Mouse (Mus musculus) hindbrain, embryonic 10.5 days (tissue): ENCODE data around the gene Calr. TPM values are rescaled to one million over a fixed set of nuclear protein-coding genes. Genes with fewer than 3 reads are reported as not detected.
A peak's percentile ranks its signal among the peaks of the same experiment; 100 is the strongest.

ENCODE experiments used
- DNase-seq: peaks from one replicate; pipeline ENCODE4 v3.0.0-alpha.2; 2017; ENCODE audit warnings: low spot score
- H3K27ac ChIP-seq: fragments of 300-500 bp; sonication (generic); 2 replicates; pipeline ENCODE4 v1.5.1; 2016; ENCODE audit warnings: mild to moderate bottlenecking, moderate library complexity
- H3K27me3 ChIP-seq: fragments of 300-500 bp; sonication (generic); 2 replicates; pipeline ENCODE4 v1.6.1; 2016; ENCODE audit warnings: mild to moderate bottlenecking; ENCODE audit not compliant: poor library complexity, insufficient read depth, severe bottlenecking
- H3K36me3 ChIP-seq: fragments of 300-500 bp; sonication (generic); 2 replicates; pipeline ENCODE4 v1.6.1; 2016; ENCODE audit warnings: mild to moderate bottlenecking, moderate library complexity
- H3K4me1 ChIP-seq: fragments of 300-500 bp; sonication (generic); replicated peaks from 2 replicates; pipeline ENCODE4 v1.6.1; 2016; ENCODE audit warnings: mild to moderate bottlenecking
- H3K4me3 ChIP-seq: fragments of 300-500 bp; sonication (generic); 2 replicates; pipeline ENCODE4 v1.5.1; 2016; ENCODE audit warnings: mild to moderate bottlenecking, moderate library complexity
- H3K9me3 ChIP-seq: fragments of 300-500 bp; sonication (generic); 2 replicates; pipeline ENCODE4 v1.6.1; 2016; ENCODE audit warnings: mild to moderate bottlenecking, moderate library complexity
- WGBS: fragments of 180-500 bp; shearing (Covaris S2); methylation state at CpG from one replicate; pipeline ENCODE4 v1.1.7; 2016; 5-methylcytosine and 5-hydroxymethylcytosine counted together
- polyA plus RNA-seq: library from polyadenylated mRNA; unstranded; fragments of >200 nt; fragmentation: Nextera tagmentation; extraction: Ambion mirVana; gene quantifications from 2 replicates; pipeline ENCODE4 v1.2.1, GENCODE M21; 2016

The Calr gene
- polyA plus RNA-seq, 1 experiment from 2014 or later, result 783 TPM

- peak within 1 kb of the TSS; percentile 55 for H3K4me3 ChIP-seq
- H3K27ac ChIP-seq, result peak within 1 kb of the TSS; percentile 81
- H3K9me3 ChIP-seq, result no peaks in the 10 kb centered on the region
- WGBS, result 15% methylated on average over 46 of the region's 46 CpGs
- peaks cover 15% of the 10 kb centered on the region for H3K4me1 ChIP-seq
- peaks cover 23% of the 10 kb centered on the region for H3K27me3 ChIP-seq
- peak; percentile 72 for DNase-seq
- H3K36me3 ChIP-seq, result peaks cover 32% of the 10 kb centered on the region
Measured at GRCm38 (mm10) chr8:84871376-84872308, 24.9 kb upstream of the Calr start, which contains the start of gene Syce2. Gene Syce2 (plus strand): TSS chr8:84872111.

DNA sequence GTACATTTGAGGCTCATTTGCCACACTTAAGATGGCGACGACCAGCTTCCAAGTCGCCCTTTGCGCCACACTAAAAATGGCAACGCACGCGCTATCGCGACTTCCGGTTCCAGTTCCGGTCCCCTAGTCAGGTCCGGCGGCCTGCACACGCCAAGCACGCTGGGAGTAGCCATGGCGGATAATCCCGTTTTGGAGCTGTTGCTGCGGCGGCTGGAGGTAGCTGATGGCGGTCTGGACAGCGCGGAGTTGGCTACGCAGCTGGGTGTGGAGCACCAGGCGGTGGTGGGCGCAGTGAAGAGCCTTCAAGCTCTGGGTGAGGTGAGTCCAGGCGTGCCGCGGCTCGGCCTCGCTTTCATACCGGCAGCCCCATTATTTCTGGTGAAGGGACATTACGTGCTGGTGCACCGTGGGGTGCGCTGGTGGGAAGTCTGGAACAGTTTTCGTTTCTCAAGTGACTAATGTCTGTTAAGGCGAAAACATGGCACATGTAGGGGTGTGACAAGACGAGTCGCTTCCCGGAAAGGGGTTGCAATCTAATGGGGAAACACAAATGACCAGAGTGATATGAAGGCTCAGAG, 10.2 kb upstream of the Calr start, which contains the start of gene Farsa:
Gene Farsa, plus strand, starts transcription at position 126 of the 578 bp plus-strand sequence.
- H3K36me3 ChIP-seq, result peaks cover 30% of the 10 kb centered on the region
- no peaks in the 10 kb centered on the region for H3K9me3 ChIP-seq
- 0 out of 2 replicates have a peak, but pooled peaks cover 5% of the 10 kb centered on the region for H3K27me3 ChIP-seq
- peak; percentile 94 for DNase-seq
- H3K4me3 ChIP-seq, result peak within 1 kb of the TSS; percentile 97
- H3K4me1 ChIP-seq, result peaks cover 14% of the 10 kb centered on the region
- WGBS, result under 1% methylated on average over 39 of the region's 39 CpGs
- peak within 1 kb of the TSS; percentile 92 for H3K27ac ChIP-seq

DNA sequence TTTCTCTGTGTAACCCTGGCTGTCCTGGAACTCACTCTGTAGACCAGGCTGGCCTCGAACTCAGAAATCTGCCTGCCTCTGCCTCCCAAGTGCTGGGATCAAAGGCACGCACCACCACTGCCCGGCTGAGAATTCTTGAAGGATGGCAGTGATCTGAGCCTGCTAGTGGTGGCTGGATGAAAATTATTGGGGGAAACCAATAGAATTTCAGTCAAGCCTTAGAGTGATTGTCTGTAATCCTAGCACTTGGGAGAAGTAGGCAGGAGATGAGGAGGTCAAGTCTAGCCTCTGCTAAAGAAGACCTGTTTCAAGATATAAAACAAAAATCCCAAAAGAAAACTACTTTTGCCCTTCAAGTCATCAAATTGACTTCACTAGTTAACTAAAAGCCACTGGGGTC, 9.7 kb upstream of the Calr start:
- H3K9me3 ChIP-seq, result no peaks in the 10 kb centered on the region

DNA sequence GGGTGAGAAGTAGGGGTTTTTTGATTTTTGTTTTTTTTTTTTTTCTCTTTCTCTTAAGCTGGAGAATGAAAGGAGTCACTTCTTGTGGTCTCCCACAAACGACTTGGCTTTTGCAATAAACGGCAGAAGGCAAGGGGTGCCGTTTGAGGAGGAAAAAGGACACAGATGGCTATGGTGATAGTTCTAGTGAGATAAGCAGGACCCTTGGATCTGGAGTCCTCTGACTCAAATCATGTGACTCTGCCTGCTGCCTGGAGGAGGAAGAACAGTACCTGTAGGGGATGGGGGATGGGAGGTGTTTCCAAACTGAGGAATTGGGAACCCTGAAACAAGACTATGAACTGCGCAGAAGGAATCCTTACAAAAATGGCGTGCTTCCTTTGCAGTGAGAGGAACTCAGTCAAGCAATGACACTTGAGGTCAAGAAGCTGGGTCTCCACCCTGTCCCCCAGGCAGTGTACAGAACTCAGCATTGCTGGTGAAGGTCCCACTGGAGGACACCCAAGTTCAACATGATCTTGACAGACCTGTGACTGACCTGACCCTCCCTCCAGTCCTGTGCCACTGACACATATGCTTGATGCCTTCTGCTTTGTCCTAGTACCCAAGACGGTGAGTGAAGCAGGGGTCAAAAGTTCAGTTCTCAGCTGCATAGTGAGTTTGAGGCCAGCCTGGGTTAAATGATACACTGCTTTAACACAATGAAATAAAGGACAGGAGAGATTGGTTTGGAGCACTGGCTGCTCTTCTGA, 1.1 kb upstream of the Calr start:
- no peak for DNase-seq
- WGBS, result 58% methylated on average over 6 of the region's 6 CpGs
- Histone ChIP-seq H3K4me3 (peak overlapping the region; percentile 99), H3K36me3 (peaks cover 34% of the 10 kb centered on the region), H3K27ac (peak overlapping the region; percentile 97), H3K4me1 (peaks cover 37% of the 10 kb centered on the region), H3K27me3 (no peaks in the 10 kb centered on the region), H3K9me3 (no peaks in the 10 kb centered on the region)

More for the DNA sequence above, 9.7 kb upstream of the Calr start:
- Histone ChIP-seq H3K4me1 (peaks cover 14% of the 10 kb centered on the region), H3K36me3 (peaks cover 25% of the 10 kb centered on the region), H3K4me3 (peak overlapping the region; percentile 97), H3K27ac (peak overlapping the region; percentile 92; the same call in 1 of the 2 replicates), H3K27me3 (0 out of 2 replicates have a peak, but pooled peaks cover 5% of the 10 kb centered on the region)
- 97% methylated on average over 3 of the region's 3 CpGs for WGBS
- no peak for DNase-seq

DNA sequence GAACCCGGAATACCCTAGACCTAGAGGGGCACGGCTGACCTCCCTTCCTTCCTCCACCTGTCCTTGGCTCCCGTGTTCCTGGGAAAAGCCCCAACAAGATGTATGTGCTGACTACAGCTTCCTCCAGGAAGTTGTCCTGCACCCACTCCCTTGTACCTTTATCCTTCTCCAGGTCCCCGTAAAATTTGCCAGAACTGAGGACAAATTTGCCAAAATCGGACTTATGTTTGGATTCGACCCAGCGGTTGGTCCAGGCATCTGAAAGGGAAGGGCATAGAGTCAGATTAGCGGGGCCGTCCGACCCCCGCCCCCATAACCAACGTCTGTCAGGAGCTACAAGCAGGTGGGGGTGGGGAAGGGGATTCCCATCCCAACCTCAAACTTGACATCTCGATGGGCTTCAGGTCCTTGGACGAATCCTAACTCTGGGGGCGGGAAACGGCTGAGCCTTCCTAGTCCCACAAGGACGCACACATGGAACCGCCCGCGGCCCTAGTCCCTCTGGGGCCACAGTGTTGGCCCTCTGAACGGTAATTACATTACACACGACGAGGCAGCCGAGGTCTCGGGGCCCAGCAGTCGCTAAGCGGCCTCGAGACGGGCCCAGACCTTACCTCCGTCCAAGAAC, 526 bp downstream of the Calr start:
- Histone ChIP-seq H3K27me3 (no peaks in the 10 kb centered on the region), H3K36me3 (peaks cover 51% of the 10 kb centered on the region), H3K4me3 (peak overlapping the region; percentile 99), H3K4me1 (peaks cover 37% of the 10 kb centered on the region), H3K27ac (peak overlapping the region; percentile 97), H3K9me3 (no peaks in the 10 kb centered on the region)
- no peak for DNase-seq
- WGBS, result 1% methylated on average over 30 of the region's 30 CpGs

DNA sequence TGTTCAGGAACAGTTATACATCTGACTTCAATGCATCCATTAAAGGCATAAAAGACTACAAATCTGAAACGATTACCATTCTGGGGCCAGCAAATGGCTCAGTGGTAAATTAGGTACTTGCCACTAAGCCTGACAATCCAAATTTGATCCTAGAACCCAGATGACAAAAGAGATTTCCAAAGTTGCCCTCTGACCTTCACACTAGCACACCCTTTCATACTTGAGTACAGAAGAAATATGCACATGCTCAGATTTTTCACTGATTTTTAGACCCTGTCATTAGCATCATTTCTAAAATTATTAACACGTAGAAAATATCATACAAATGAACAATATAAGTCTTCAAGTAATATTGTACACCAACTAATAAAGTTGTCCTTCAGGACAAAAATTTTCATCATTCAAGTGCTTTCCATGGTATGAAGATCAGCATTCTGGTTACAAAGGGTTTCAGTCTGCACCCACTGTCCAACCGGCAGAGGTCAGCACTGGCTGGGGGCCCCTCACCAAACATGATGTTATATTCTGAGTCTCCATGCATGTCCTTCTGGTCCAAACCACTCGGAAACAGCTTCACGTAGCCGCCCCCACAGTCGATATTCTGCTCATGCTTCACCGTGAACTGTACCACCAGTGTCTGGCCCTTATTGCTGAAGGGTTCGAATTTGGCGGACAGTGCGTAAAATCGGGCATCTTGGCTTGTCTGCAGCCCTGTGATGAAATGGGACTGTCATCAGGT, 1.2 kb downstream of the Calr start:
- WGBS, result 22% methylated on average over 12 of the region's 12 CpGs
- Histone ChIP-seq H3K4me3 (peak overlapping the region; percentile 99), H3K9me3 (no peaks in the 10 kb centered on the region), H3K27ac (peak overlapping the region; percentile 97), H3K36me3 (peaks cover 53% of the 10 kb centered on the region), H3K4me1 (peaks cover 37% of the 10 kb centered on the region), H3K27me3 (no peaks in the 10 kb centered on the region)
- peak; percentile 59 for DNase-seq

DNA sequence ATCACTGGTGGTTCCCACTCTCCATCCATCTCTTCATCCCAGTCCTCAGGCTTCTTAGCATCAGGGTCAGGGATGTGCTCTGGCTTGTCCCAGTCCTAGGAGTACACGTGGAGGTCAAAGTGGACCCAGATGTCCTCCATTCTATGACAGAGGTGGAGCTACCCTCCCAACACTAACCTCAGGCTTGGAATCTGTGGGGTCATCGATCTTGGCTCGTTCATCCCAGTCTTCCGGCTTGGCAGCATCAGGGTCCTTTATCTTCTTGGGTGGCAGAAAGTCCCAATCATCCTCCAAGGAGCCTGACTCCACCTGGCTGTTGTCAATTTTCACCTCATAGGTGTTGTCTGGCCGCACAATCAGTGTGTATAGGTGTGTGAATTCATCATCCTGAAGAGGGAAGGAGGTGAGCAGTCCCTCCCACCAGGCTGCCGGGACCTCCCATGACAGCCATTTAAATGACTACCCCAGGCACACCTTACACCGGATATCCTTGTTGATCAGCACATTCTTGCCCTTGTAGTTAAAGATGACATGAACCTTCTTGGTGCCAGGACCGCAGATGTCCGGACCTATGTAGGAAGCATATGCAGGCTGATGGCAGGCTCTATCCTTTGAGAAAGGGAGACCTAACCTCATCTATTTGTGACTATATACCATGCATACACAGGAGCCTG, 2.2 kb downstream of the Calr start:
- Histone ChIP-seq H3K27ac (0 out of 2 replicates have a peak overlapping the region, but pooled peaks have one; percentile 23), H3K4me3 (peak overlapping the region; percentile 99), H3K36me3 (peaks cover 53% of the 10 kb centered on the region), H3K27me3 (no peaks in the 10 kb centered on the region), H3K9me3 (no peaks in the 10 kb centered on the region), H3K4me1 (peaks cover 40% of the 10 kb centered on the region)
- no peak for DNase-seq
- 91% methylated on average over 9 of the region's 9 CpGs for WGBS

DNA sequence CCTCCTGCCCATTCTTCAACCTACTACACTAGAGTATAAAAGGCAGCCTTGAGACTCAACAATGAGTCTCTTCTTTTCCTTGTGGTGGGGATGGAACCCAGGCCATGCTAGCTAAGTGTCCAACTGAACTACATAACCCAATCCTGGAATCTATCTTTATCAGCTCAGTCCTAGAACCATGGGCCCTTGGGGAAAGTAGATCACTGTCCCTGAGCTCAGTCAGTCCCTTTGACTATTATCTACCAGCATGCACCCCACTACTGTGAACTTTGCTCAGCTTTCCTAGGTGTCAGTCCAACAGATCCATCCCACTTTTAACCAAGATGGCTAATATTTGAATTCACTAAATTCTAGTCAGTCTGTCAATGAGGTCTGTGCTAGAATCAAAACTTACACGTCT, 5.2 kb downstream of the Calr start:
- DNase-seq, result no peak
- Histone ChIP-seq H3K27ac (no peak overlapping the region), H3K4me3 (peak overlapping the region; percentile 11; the same call in 1 of the 2 replicates), H3K9me3 (no peaks in the 10 kb centered on the region), H3K36me3 (peaks cover 81% of the 10 kb centered on the region), H3K27me3 (no peaks in the 10 kb centered on the region), H3K4me1 (peaks cover 55% of the 10 kb centered on the region)
- 76% methylated on average over 1 of the region's 1 CpGs for WGBS

GRCm38 (mm10) chr8:84840248-84840999, 6.3 kb downstream of the Calr start, which contains the start of gene Rad23a:
Gene Rad23a (minus strand): TSS chr8:84840665.
- Histone ChIP-seq H3K4me3 (peak within 1 kb of the TSS; percentile 97), H3K27me3 (no peaks in the 10 kb centered on the region), H3K4me1 (peaks cover 59% of the 10 kb centered on the region), H3K27ac (peak within 1 kb of the TSS; percentile 97), H3K36me3 (peaks cover 83% of the 10 kb centered on the region), H3K9me3 (no peaks in the 10 kb centered on the region)
- under 1% methylated on average over 55 of the region's 55 CpGs for WGBS
- peak; percentile 94 for DNase-seq

- H3K27me3 ChIP-seq, result no peaks in the 10 kb centered on the region
- peak overlapping the region; percentile 97 for H3K4me3 ChIP-seq
- no peak for DNase-seq
- no peaks in the 10 kb centered on the region for H3K9me3 ChIP-seq
- H3K4me1 ChIP-seq, result peaks cover 56% of the 10 kb centered on the region
- WGBS, result 6% methylated on average over 7 of the region's 7 CpGs
- peaks cover 82% of the 10 kb centered on the region for H3K36me3 ChIP-seq
- H3K27ac ChIP-seq, result peak overlapping the region; percentile 97
Measured at GRCm38 (mm10) chr8:84839875-84840247, 6.9 kb downstream of the Calr start.

DNA sequence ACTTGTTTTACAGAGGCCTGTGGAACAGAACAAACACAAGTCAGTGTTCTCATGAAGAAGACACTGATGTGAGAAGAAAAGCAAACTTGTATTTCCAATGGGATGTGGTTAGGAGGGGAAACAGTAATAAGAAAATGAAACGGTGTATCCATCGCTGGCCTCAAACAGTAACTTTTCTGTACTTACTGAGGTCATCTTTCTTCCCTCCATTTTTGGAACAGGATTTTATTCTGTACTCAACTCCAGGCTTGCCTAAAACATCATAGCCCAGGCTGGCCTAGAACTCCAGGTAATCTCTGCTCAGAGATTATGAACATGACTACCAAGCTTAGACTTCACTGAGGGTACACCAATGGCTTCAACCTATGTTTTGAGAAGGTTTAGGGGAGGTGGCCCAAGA, 7.3 kb downstream of the Calr start:
- Histone ChIP-seq H3K4me3 (peak overlapping the region; percentile 97), H3K36me3 (peaks cover 82% of the 10 kb centered on the region), H3K9me3 (no peaks in the 10 kb centered on the region), H3K27me3 (no peaks in the 10 kb centered on the region), H3K27ac (no peak overlapping the region; the same call in 1 of the 2 replicates), H3K4me1 (peaks cover 56% of the 10 kb centered on the region)
- WGBS, result 96% methylated on average over 2 of the region's 2 CpGs
- no peak for DNase-seq
